Mouse (Mus musculus): Measurements from ENCODE around the gene Galnt18. TPM values are rescaled to one million over a fixed set of nuclear protein-coding genes. Genes with fewer than 3 reads are reported as not detected.

Galnt18 gene
- polyA plus RNA-seq, 1 experiment from 2014 or later: 2.1 TPM

DNA sequence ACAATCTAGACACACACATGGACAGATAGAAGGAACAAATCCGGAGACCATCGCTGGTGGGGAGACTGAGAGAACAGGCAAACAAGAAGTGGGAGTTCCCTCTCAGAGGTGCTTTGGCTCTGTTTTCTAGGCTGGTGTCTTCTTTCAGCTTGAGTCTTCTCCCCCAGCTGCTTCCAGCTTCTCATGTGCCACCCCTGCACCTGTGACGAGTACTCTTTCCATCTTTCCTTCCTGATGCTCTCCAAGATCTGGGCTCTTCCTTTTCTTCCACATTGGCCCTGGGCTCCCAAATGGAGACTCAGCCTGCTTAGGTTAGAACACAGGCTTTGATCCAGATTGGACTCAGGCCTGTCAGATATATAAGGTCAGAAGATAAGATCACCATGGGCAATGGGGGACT lies 12.4 kb upstream of the Galnt18 start:
- WGBS (ENCODE audit: insufficient replicate concordance): 70% methylated on average over 3 of the region's 3 CpGs
- Histone ChIP-seq H3K27me3 (replicated peaks) (no peaks in the 10 kb centered on the region), H3K4me2 (no peak overlapping the region), H3K36me3 (no peaks in the 10 kb centered on the region), H3K4me1 (no peaks in the 10 kb centered on the region), H3K9me3 (replicated peaks) (no peaks in the 10 kb centered on the region), H3K4me3 (no peak overlapping the region), H3K9ac (no peak overlapping the region), H3K27ac (no peak overlapping the region)
- no peak for ATAC-seq

DNA sequence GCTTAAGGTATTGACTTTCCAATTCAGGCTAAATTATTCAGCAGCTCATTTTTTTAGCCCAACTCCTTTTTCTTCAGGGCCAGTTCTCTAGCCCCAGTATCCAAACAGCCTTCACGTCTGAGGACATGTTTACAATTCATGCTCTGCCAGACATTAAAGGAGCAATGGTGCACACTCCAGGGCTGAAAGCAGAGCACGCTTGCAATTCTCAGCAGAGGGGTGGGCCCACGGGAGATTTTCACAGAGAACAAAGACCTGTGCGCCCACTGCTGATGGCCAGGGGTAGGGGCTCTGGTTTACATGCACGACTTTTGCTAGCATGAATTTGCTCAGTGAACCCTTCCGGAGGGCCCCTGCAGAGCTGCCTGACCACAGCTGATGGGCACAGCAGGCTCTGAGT lies 11.6 kb upstream of the Galnt18 start:
- Histone ChIP-seq H3K4me1 (no peaks in the 10 kb centered on the region), H3K36me3 (no peaks in the 10 kb centered on the region), H3K27me3 (replicated peaks) (no peaks in the 10 kb centered on the region), H3K9me3 (replicated peaks) (no peaks in the 10 kb centered on the region), H3K27ac (no peak overlapping the region), H3K4me3 (no peak overlapping the region), H3K4me2 (no peak overlapping the region), H3K9ac (no peak overlapping the region)
- no peak for ATAC-seq
- WGBS (ENCODE audit: insufficient replicate concordance): 56% methylated on average over 6 of the region's 6 CpGs

DNA sequence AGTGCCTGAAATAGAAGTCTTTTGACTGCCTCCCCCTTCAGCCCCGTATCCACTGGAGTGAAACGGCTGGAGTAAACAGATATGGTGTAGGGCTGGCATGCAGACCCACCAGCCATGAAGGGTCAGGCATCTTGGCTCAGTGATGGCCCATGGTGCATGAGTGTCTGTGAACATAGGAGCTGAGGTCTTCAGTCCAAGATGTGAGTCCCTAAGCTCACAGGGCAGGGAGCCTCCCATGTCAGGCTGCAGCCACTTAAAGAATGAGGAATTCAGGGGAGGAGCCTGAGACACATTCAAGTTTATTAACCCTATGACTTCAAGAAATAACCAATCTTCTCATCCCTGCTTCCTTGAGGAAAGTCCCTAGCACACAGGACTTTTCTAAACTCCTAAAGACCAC lies 8.1 kb upstream of the Galnt18 start:
- no peak overlapping the region for H3K4me2 ChIP-seq
- H3K27ac ChIP-seq: no peak overlapping the region
- no peaks in the 10 kb centered on the region for H3K4me1 ChIP-seq
- no peak for ATAC-seq
- H3K4me3 ChIP-seq: no peak overlapping the region
- WGBS (ENCODE audit: insufficient replicate concordance): 67% methylated on average over 2 of the region's 2 CpGs
- no peak overlapping the region for H3K9ac ChIP-seq
- no peaks in the 10 kb centered on the region for H3K36me3 ChIP-seq
- H3K27me3 ChIP-seq (replicated peaks): no peaks in the 10 kb centered on the region
- no peaks in the 10 kb centered on the region for H3K9me3 ChIP-seq (replicated peaks)

DNA sequence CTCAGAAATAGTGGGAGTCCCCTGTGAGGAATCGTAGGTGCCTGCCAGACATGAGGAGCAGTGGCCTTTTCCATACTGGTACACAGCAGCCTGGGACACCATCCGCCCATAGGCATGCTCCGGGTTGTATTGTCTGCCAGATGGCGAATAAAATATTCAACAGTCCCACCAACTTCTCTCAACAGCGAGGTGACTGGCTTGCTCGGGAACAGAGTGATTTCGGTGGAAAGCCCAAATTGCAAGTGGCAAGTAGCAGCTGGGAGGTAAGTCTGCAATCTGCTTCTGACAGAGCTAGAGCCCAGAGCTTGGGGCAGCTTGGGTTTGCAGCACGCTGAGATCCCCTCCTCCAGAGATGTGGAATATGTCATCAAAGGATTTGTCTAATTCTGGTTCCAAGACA lies 5.7 kb upstream of the Galnt18 start:
- Histone ChIP-seq H3K4me2 (no peak overlapping the region), H3K27me3 (replicated peaks) (peaks cover 13% of the 10 kb centered on the region), H3K36me3 (no peaks in the 10 kb centered on the region), H3K9ac (no peak overlapping the region), H3K4me1 (no peaks in the 10 kb centered on the region), H3K27ac (no peak overlapping the region), H3K4me3 (no peak overlapping the region), H3K9me3 (replicated peaks) (no peaks in the 10 kb centered on the region)
- WGBS (ENCODE audit: insufficient replicate concordance): 75% methylated on average over 8 of the region's 8 CpGs
- ATAC-seq: no peak

DNA sequence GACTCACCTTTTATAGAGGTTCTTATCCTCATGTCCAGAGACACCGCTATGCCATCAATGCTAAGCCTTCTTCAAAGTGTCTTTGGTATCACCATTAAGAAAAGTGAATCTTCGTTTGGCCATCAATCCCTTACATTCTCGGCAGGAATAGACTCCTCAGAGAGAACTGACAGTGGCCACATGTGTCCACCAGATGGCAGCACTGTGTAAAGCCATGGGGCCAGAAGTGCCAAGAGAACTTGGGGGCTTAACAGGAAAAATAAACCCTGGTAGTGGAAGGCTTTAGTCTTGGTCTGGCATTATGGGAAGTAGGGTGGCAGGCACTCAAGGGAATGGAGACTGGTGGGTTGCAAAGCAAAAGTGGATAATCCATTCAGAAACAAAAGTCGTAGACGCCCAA lies 2.3 kb upstream of the Galnt18 start:
- Histone ChIP-seq H3K27me3 (replicated peaks) (peaks cover 46% of the 10 kb centered on the region), H3K36me3 (no peaks in the 10 kb centered on the region), H3K9me3 (replicated peaks) (no peaks in the 10 kb centered on the region), H3K4me3 (no peak overlapping the region), H3K4me2 (no peak overlapping the region), H3K4me1 (peaks cover 14% of the 10 kb centered on the region; the same call in 1 of the 2 replicates), H3K27ac (no peak overlapping the region), H3K9ac (no peak overlapping the region)
- 41% methylated on average over 5 of the region's 5 CpGs for WGBS (ENCODE audit: insufficient replicate concordance)
- ATAC-seq: no peak

DNA sequence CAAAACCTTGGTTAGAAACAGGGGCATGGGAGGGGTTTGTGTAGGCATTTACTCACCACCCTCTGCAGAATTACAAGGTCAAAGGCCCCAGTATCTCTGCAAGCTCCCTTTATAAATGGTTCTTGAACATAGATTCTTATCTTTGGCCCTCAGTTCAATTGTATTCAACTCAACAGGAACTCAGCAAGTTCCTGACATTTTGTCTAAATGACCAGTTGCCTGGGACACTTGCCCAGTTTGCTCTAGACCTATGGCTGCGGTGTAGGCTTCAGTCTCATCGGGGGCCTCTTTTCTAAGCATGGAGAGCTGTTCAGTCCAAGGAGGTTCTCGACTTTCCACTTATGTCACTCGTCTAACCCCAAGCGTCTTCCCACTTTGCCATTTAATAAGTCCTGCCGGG lies 1.5 kb upstream of the Galnt18 start:
- Histone ChIP-seq H3K27ac (no peak overlapping the region), H3K9me3 (replicated peaks) (no peaks in the 10 kb centered on the region), H3K27me3 (replicated peaks) (peaks cover 52% of the 10 kb centered on the region), H3K4me3 (no peak overlapping the region), H3K4me2 (no peak overlapping the region), H3K36me3 (no peaks in the 10 kb centered on the region), H3K4me1 (peaks cover 14% of the 10 kb centered on the region; the same call in 1 of the 2 replicates), H3K9ac (no peak overlapping the region)
- ATAC-seq: no peak
- WGBS (ENCODE audit: insufficient replicate concordance): 66% methylated on average over 6 of the region's 6 CpGs

DNA sequence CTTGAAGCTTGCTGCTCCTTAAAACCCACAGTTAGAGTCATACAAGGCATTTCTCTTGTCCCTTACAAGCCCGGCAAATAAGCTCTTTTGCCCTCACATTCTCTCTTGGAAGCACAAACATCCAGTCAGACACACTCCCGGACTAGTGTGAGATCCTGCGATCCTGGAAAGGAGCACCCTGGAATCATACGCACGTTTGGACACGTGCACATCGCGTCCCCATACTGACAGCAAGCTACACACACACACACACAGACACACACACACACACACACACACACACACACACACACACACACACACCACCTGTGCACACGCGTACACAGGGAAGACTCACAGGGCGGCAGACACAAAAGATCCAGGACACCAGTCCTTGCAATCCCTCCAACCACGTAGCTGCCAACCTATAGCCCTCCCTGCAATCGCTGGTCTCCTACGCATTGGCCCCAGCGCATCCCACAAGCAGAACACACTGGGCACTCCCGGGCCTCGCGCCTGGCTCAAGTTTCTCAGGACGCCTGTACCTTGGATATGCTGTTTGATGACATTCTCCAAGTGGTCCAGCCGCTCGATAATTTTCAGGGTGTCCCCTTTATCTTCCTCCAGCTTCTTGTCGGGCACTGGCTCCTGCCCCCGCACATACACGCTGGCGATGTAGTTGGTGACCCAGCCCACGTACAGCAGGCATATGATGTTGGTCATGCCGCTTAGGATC lies 831 bp downstream of the Galnt18 start:
- H3K27me3 ChIP-seq (replicated peaks): peaks cover 55% of the 10 kb centered on the region
- ATAC-seq: no peak
- H3K4me2 ChIP-seq: peak overlapping the region; percentile 69

DNA sequence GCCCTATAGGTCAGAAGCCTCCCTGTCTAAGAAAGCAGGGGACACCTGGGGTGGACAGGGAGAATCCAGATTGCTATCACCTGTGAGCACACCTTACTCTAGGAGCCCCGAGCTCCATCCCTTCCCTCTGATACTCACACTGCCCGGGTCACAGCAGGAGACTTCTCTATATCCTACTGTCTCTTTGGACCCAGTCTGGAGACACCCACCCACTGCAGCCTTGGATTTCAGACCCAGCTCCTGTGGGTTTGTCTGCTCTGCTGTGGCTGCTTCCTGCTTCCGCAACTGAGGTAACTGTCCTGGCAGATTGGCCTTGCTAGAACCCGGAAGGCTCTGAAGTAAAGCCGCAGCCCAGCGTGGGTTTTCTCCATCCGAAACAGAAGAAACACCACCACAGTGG lies 1.6 kb downstream of the Galnt18 start:
- WGBS (ENCODE audit: insufficient replicate concordance): 26% methylated on average over 7 of the region's 7 CpGs
- H3K4me3 ChIP-seq: peak overlapping the region; percentile 45; the same call in 1 of the 2 replicates
- no peak overlapping the region for H3K9ac ChIP-seq

More for the DNA sequence above, 831 bp downstream of the Galnt18 start:
- Histone ChIP-seq H3K4me3 (peak overlapping the region; percentile 45), H3K36me3 (no peaks in the 10 kb centered on the region), H3K27ac (no peak overlapping the region), H3K9me3 (replicated peaks) (no peaks in the 10 kb centered on the region), H3K4me1 (peaks cover 14% of the 10 kb centered on the region; the same call in 1 of the 2 replicates), H3K9ac (no peak overlapping the region)
- WGBS (ENCODE audit: insufficient replicate concordance): 13% methylated on average over 27 of the region's 27 CpGs

DNA sequence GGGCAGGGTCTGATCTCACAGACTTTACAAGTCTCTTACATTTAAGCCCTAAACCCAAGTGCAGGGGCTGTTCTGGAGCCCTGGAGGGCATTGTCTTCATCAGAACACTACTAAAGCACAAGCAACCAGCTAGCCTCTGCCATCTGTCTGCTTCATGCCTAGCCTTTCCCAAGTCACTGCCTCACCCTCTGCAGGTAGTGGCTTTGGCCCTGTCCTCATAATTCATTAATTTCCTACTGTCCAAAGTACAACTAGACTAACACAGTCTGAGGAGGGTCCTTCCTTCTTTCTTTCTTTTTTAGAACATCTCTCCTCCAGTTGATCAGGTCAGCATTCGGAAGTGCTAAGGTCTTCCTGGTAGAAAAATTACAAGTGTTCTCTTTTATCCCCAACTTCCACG lies 2.6 kb downstream of the Galnt18 start:
- Histone ChIP-seq H3K27me3 (replicated peaks) (peaks cover 55% of the 10 kb centered on the region), H3K4me3 (no peak overlapping the region), H3K4me2 (no peak overlapping the region), H3K27ac (no peak overlapping the region), H3K9me3 (replicated peaks) (no peaks in the 10 kb centered on the region), H3K4me1 (peaks cover 14% of the 10 kb centered on the region; the same call in 1 of the 2 replicates), H3K9ac (no peak overlapping the region), H3K36me3 (no peaks in the 10 kb centered on the region)
- ATAC-seq: no peak
- WGBS (ENCODE audit: insufficient replicate concordance): 61% methylated on average over 2 of the region's 2 CpGs

More for the DNA sequence above, 1.6 kb downstream of the Galnt18 start:
- no peak for ATAC-seq
- H3K9me3 ChIP-seq (replicated peaks): no peaks in the 10 kb centered on the region
- H3K27me3 ChIP-seq (replicated peaks): peaks cover 55% of the 10 kb centered on the region
- peak overlapping the region; percentile 69 for H3K4me2 ChIP-seq
- peaks cover 14% of the 10 kb centered on the region; the same call in 1 of the 2 replicates for H3K4me1 ChIP-seq
- H3K36me3 ChIP-seq: no peaks in the 10 kb centered on the region
- H3K27ac ChIP-seq: no peak overlapping the region

DNA sequence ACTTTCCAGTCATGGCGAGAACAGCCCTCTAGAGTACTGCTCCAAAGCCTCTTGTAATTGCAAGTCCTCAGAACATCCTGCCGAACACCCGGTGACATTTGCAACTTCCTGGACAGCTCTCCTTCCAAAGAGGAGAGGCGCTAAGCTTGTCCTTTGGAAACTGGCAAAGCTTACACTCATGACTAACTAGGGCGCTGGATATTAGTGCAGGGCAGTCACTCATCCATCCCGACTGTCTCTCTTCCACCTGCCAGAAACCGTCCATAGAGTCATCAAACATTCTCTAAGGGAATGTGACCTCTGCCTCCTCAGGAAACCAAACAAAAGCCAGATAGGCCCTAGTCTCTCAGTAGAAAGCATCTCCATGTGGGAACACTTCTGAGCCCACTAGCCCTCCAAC lies 3.6 kb downstream of the Galnt18 start:
- H3K4me2 ChIP-seq: no peak overlapping the region
- no peaks in the 10 kb centered on the region for H3K36me3 ChIP-seq
- H3K27me3 ChIP-seq (replicated peaks): peaks cover 49% of the 10 kb centered on the region
- H3K4me1 ChIP-seq: peaks cover 14% of the 10 kb centered on the region; the same call in 1 of the 2 replicates
- H3K4me3 ChIP-seq: no peak overlapping the region
- H3K27ac ChIP-seq: no peak overlapping the region
- 39% methylated on average over 7 of the region's 7 CpGs for WGBS (ENCODE audit: insufficient replicate concordance)
- no peak overlapping the region for H3K9ac ChIP-seq
- H3K9me3 ChIP-seq (replicated peaks): no peaks in the 10 kb centered on the region
- no peak for ATAC-seq

DNA sequence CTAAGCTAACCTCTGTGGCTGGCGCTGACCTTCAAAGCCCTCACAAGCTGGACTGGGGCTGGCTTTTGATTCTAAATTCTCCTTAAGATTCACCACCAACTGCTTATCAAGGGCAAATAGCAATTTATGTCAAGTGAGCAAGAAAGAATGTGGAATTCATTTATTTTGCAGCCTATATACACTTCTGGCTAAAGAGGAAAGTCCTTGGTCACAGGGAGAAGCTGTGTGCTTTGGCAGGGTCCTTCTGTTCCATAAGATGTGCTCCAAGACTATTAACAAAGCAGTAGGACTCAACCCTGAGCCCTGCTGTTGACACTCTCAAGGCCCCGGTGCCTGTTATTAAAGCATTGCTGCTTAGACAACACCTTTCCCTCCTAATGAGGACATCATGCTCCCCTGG lies 7.4 kb downstream of the Galnt18 start:
- H3K27ac ChIP-seq: no peak overlapping the region
- peaks cover 11% of the 10 kb centered on the region; the same call in 1 of the 2 replicates for H3K27me3 ChIP-seq (replicated peaks)
- ATAC-seq: no peak
- no peak overlapping the region for H3K4me3 ChIP-seq
- no peaks in the 10 kb centered on the region for H3K36me3 ChIP-seq
- 73% methylated on average over 2 of the region's 2 CpGs for WGBS (ENCODE audit: insufficient replicate concordance)
- no peaks in the 10 kb centered on the region for H3K9me3 ChIP-seq (replicated peaks)
- H3K4me1 ChIP-seq: no peaks in the 10 kb centered on the region
- no peak overlapping the region for H3K9ac ChIP-seq
- H3K4me2 ChIP-seq: no peak overlapping the region

DNA sequence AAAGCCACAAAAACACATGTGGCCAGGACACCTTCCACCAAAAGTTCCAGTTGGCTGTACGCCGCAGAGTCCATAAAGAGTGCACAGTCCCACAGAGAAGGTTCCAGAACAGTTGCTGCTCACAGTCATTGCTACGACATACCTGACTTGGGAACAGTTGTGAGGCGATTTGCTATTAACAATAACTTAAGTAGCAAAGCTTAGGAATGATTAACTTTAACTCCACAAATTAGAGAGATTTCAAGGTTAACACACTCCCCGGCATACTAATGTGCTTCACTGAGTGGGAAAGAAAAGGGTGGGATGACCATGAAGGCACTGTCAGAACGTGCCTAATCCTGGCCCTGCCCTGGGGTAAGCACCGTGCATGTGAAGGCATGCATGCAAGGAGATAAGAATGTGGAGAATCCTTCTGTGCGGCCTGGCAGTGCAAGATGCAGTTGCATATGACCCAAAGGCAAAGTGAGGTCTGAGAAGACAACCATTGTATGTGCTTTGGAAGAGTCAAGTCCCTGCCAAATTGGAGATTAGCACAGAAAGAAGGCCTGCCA lies 8.5 kb downstream of the Galnt18 start:
- Histone ChIP-seq H3K4me3 (no peak overlapping the region), H3K4me2 (no peak overlapping the region), H3K27ac (no peak overlapping the region), H3K9ac (no peak overlapping the region), H3K27me3 (replicated peaks) (peaks cover 3% of the 10 kb centered on the region; the same call in 1 of the 2 replicates), H3K36me3 (no peaks in the 10 kb centered on the region), H3K4me1 (no peaks in the 10 kb centered on the region), H3K9me3 (replicated peaks) (no peaks in the 10 kb centered on the region)
- WGBS (ENCODE audit: insufficient replicate concordance): 53% methylated on average over 8 of the region's 8 CpGs
- ATAC-seq: no peak

Data from liver, embryonic 12.5 days (tissue).